Mouse (Mus musculus) midbrain, postnatal 0 days (tissue): ENCODE results near the gene Egfem1. TPM values are rescaled to one million over a fixed set of nuclear protein-coding genes. Genes with fewer than 3 reads are reported as not detected.
A peak's percentile ranks its signal among the peaks of the same experiment; 100 is the strongest.

Experiments used
- ATAC-seq: fragments of 200-750 bp; cut with Nextera tagmentation; 2 replicates; pipeline ENCODE4 v1.8.0; 2017; ENCODE audit warnings: moderate number of reproducible peaks, mild to moderate bottlenecking, moderate TSS enrichment, moderate library complexity; ENCODE audit not compliant: low FRiP score
- DNase-seq: peaks from one replicate; pipeline ENCODE4 v3.0.0-alpha.2; 2015; ENCODE audit warnings: low spot score
- H3K27ac ChIP-seq: fragments of 300-500 bp; sonication (generic); 2 replicates; pipeline ENCODE4 v1.5.1; 2014; ENCODE audit warnings: low read depth, mild to moderate bottlenecking, low read length, mixed read lengths
- H3K27me3 ChIP-seq: fragments of 300-500 bp; sonication (generic); 2 replicates; pipeline ENCODE4 v1.6.1; 2014; ENCODE audit warnings: low read length, control low read depth, mixed read lengths; ENCODE audit not compliant: insufficient read depth
- H3K36me3 ChIP-seq: fragments of 300-500 bp; sonication (generic); 2 replicates; pipeline ENCODE4 v1.6.1; 2014; ENCODE audit warnings: low read length, control low read depth, mixed read lengths; ENCODE audit not compliant: insufficient read depth
- H3K4me1 ChIP-seq: fragments of 300-500 bp; sonication (generic); 2 replicates; pipeline ENCODE4 v1.6.1; 2014; ENCODE audit warnings: mild to moderate bottlenecking, control low read depth, antibody characterized with exemption, low read length, mixed read lengths; ENCODE audit not compliant: insufficient read depth
- H3K4me2 ChIP-seq: fragments of 300-500 bp; sonication (generic); 2 replicates; pipeline ENCODE4 v1.6.1; 2014; ENCODE audit warnings: low read depth, mild to moderate bottlenecking, low read length, mixed read lengths; ENCODE audit not compliant: poor library complexity, severe bottlenecking
- H3K4me3 ChIP-seq: fragments of 300-500 bp; sonication (generic); 2 replicates; pipeline ENCODE4 v1.5.1; 2014; ENCODE audit warnings: low read depth, mild to moderate bottlenecking, low read length, moderate library complexity
- H3K9ac ChIP-seq: fragments of 300-500 bp; sonication (generic); replicated peaks from 2 replicates; pipeline ENCODE4 v1.6.1; 2014; ENCODE audit warnings: mild to moderate bottlenecking, low read length, moderate library complexity, mixed read lengths; ENCODE audit not compliant: poor library complexity, severe bottlenecking
- H3K9me3 ChIP-seq: fragments of 300-500 bp; sonication (generic); 2 replicates; pipeline ENCODE4 v1.6.1; 2016; ENCODE audit warnings: low read length, control low read depth
- CTCF ChIP-seq: IDR thresholded peaks from 2 replicates; pipeline ENCODE4 v1.5.1; 2016; ENCODE audit warnings: antibody characterized with exemption, mild to moderate bottlenecking
- WGBS: fragments of 180-500 bp; shearing (Covaris S2); extraction: QIAGEN DNeasy Blood & Tissue Kit; methylation state at CpG from one replicate; pipeline ENCODE4 v1.1.7; 2014; 5-methylcytosine and 5-hydroxymethylcytosine counted together
- polyA plus RNA-seq: library from polyadenylated mRNA; unstranded; fragments of >200 nt; fragmentation: Nextera tagmentation; extraction: Ambion mirVana; gene quantifications from 2 replicates; pipeline ENCODE4 v1.2.1, GENCODE M21; 2015
- total RNA-seq: library from RNA; depleted of rRNA; stranded (reverse); fragments of >200 nt; gene quantifications from 2 replicates; pipeline ENCODE4 v1.2.3, GENCODE M21; 2014; rRNA removed

Egfem1 gene
- 12.5 and 28.6 TPM in 2 replicates for total RNA-seq
- 5.2 TPM in 2 replicates for polyA plus RNA-seq

DNA sequence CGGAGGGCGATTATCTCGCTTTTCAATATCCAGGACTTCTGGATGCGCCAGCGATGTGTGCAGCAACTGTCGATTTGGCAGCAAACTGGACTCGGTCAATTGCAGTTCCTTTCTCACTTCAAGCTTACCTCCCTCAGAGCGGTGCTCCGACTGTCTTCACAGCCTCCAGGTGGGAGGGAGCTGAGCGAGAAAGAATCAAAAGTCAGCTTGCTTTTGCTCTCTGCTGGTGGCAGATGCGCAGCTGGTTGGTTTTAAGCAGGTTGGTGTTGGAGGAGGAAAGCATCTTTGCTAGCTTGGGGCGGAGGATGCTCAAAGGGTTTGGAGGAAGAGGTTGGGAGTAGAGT, at the start of gene Egfem1:
TSS of gene Egfem1 (plus strand) at position 72 of the 344 bp plus-strand sequence.
- TF ChIP-seq CTCF: peak; percentile 10; the same call in 1 of the 2 replicates
- peak within 1 kb of the TSS; percentile 50 for H3K9ac ChIP-seq
- H3K36me3 ChIP-seq: no peaks in the 10 kb centered on the region
- no peaks in the 10 kb centered on the region for H3K27me3 ChIP-seq
- WGBS: 2% methylated on average over 12 of the region's 12 CpGs
- H3K4me3 ChIP-seq: peak within 1 kb of the TSS; percentile 59
- DNase-seq (peak; percentile 57), ATAC-seq (peak; percentile 76)
- H3K4me1 ChIP-seq: 0 out of 2 replicates have a peak, but pooled peaks cover 3% of the 10 kb centered on the region
- no peaks in the 10 kb centered on the region for H3K9me3 ChIP-seq
- peak within 1 kb of the TSS; percentile 78 for H3K4me2 ChIP-seq
- H3K27ac ChIP-seq: peak within 1 kb of the TSS; percentile 43

GRCm38 (mm10) chr3:29033107-29033506, 48.7 kb upstream of the Egfem1 start:
- Histone ChIP-seq H3K27ac (no peak overlapping the region), H3K9me3 (no peaks in the 10 kb centered on the region), H3K4me2 (no peak overlapping the region), H3K4me3 (no peak overlapping the region), H3K4me1 (no peaks in the 10 kb centered on the region), H3K9ac (no peak overlapping the region), H3K36me3 (no peaks in the 10 kb centered on the region), H3K27me3 (no peaks in the 10 kb centered on the region)
- no peak for TF ChIP-seq CTCF
- ATAC-seq: no peak
- no peak for DNase-seq
- 61% methylated on average over 2 of the region's 2 CpGs for WGBS

GRCm38 (mm10) chr3:29036146-29036545, 45.7 kb upstream of the Egfem1 start:
- WGBS: 1% methylated on average over 3 of the region's 3 CpGs

GRCm38 (mm10) chr3:29036620-29037019, 45.2 kb upstream of the Egfem1 start:
- H3K4me2 ChIP-seq: no peak overlapping the region
- H3K4me3 ChIP-seq: no peak overlapping the region
- no peaks in the 10 kb centered on the region for H3K27me3 ChIP-seq
- no peak for TF ChIP-seq CTCF
- H3K36me3 ChIP-seq: no peaks in the 10 kb centered on the region
- no peak for ATAC-seq
- no peak overlapping the region for H3K27ac ChIP-seq
- H3K4me1 ChIP-seq: no peaks in the 10 kb centered on the region
- H3K9ac ChIP-seq: no peak overlapping the region
- H3K9me3 ChIP-seq: no peaks in the 10 kb centered on the region
- no peak for DNase-seq

More at GRCm38 (mm10) chr3:29036146-29036545, 45.7 kb upstream of the Egfem1 start:
- Histone ChIP-seq H3K4me3 (no peak overlapping the region), H3K4me2 (no peak overlapping the region), H3K9ac (no peak overlapping the region), H3K9me3 (no peaks in the 10 kb centered on the region), H3K27me3 (no peaks in the 10 kb centered on the region), H3K36me3 (no peaks in the 10 kb centered on the region), H3K27ac (no peak overlapping the region), H3K4me1 (no peaks in the 10 kb centered on the region)
- peak; percentile 92 for TF ChIP-seq CTCF
- peak; percentile 81 for DNase-seq
- ATAC-seq: peak; percentile 56; the same call in 1 of the 2 replicates

DNA sequence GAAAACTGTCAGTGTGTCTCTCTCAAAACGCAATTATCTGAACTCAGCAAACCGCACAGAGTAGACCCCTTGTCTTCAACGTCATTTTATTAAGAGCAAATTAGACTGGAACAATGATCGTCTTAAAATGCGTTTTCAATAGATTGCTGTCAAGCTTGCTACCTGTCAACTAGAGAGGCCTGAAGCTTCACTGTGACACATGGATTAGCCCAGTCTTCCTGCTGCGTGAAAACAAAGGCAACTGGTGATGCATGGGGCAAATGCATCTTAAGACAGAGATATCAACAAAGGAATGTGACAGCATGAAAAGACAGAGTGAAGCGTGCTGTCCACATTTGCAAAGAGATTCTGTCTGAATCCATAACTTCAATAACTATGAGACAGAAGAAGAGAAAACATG, 41.8 kb upstream of the Egfem1 start:
- 25% methylated on average over 7 of the region's 7 CpGs for WGBS

GRCm38 (mm10) chr3:29046281-29046680, 35.5 kb upstream of the Egfem1 start:
- TF ChIP-seq CTCF: no peak
- Histone ChIP-seq H3K4me1 (0 out of 2 replicates have a peak, but pooled peaks cover 4% of the 10 kb centered on the region), H3K27ac (no peak overlapping the region), H3K4me2 (no peak overlapping the region), H3K9me3 (no peaks in the 10 kb centered on the region), H3K27me3 (no peaks in the 10 kb centered on the region), H3K9ac (no peak overlapping the region), H3K4me3 (no peak overlapping the region), H3K36me3 (no peaks in the 10 kb centered on the region)
- WGBS: 18% methylated on average over 5 of the region's 5 CpGs
- DNase-seq (peak; percentile 14), ATAC-seq (no peak)

More for the DNA sequence above, 41.8 kb upstream of the Egfem1 start:
- DNase-seq: no peak
- H3K27ac ChIP-seq: no peak overlapping the region
- ATAC-seq: no peak
- no peak overlapping the region for H3K4me2 ChIP-seq
- no peaks in the 10 kb centered on the region for H3K9me3 ChIP-seq
- H3K9ac ChIP-seq: no peak overlapping the region
- H3K27me3 ChIP-seq: no peaks in the 10 kb centered on the region
- no peak overlapping the region for H3K4me3 ChIP-seq
- TF ChIP-seq CTCF: no peak
- H3K4me1 ChIP-seq: no peaks in the 10 kb centered on the region
- H3K36me3 ChIP-seq: no peaks in the 10 kb centered on the region
